Mouse (Mus musculus) urinary bladder, adult 2 months (tissue): ENCODE data around the gene Fbln1. TPM values are rescaled to one million over a fixed set of nuclear protein-coding genes. Genes with fewer than 3 reads are reported as not detected.
"Not testable (repeated sequence)": the region's sequence is repeated elsewhere in the genome, so short reads cannot be mapped to it uniquely, and the experiment has no call there.

Source experiments
- DNase-seq: peaks from one replicate; pipeline ENCODE4 v3.0.0; 2022; ENCODE audit warnings: low spot score
- polyA plus RNA-seq: library from polyadenylated mRNA; depleted of rRNA; stranded (reverse); fragments of >200 nt; gene quantifications from 2 replicates; pipeline ENCODE4 v1.2.3, GENCODE M21; 2012

Gene Fbln1
- polyA plus RNA-seq, 1 experiment = 489 TPM

DNA sequence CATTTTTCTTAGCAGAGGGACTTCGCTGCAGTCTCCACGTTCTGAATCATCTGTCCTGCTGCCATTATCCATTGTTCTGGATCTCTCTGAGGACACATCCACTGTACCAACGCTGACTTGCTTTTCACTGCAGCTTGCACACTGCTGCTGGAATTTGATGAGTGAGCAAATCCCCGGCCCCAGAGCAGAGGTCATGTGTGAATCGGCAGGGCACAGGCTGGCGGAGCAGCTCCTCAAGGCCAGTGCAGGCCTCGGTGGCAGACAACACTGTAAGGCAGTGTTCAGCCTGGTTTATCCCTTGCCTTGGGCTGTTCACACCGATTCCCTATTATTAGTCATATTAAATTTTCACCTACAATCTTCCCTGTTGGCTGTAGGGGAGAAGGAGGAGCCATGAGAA, 89.8 kb downstream of the Fbln1 start:
- no peak for DNase-seq

- no peak for DNase-seq
Observed at GRCm38 (mm10) chr15:85295977-85296376, 90.2 kb downstream of the Fbln1 start.

DNA sequence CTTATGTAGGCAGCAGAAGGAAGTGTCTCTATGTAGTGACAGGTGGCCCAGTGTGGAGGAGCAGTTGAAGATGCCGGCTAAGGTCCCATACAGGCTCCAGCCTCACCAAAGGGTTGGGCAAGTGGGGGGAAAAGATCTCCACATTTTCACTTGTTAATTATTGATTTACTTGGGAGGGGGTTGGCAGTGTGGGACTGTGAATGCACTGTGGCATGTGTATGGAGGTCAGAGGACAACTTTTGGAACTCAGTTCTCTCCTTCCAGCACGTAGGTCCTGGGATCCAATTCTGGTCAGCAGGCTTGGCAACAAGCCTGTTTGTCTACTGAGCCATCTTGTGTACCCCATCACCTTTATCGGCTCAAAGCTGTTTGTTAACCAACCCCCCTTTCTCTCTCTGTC, 90.8 kb downstream of the Fbln1 start:
- DNase-seq = no peak

- no peak for DNase-seq
Observed at GRCm38 (mm10) chr15:85298167-85298781, 92.5 kb downstream of the Fbln1 start.

DNA sequence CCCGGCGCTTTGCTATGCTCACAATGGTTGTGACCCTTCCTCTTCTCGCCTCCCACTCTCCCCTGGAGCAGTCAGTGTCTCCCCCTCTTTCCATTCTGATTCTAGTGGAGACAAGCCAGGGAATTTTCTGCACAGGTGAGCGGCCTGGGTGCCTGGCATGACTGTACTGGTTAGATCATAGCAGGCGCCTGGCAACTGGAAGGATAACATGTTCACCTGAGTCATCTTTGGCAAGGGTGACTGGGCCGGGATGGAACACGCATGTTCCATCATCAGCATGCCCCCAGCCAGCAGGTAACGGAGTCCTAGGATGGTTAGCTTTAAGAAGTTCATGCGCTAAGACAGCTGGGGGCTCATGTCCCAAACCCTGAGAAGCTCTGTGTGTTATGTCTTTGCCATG, 93.2 kb downstream of the Fbln1 start:
- DNase-seq = no peak

DNA sequence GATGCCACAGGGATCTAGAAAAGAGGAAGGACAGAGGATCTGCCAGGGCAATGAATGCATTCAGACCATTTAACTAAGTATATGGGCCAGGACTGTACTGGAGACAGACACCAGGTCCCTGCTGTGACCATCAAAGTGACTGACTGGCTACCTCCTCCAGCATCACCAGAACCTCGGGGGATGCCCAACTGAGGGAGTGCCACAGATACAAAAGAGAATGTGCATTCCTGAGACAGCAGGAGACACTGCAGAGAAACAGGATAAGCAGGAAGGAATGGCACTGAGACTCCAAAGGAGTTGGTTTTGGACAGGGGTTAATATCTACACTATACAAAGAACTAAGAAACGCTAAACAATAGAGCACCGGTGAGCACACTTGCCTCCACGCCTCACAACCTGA, 97.5 kb downstream of the Fbln1 start:
- no peak for DNase-seq

DNA sequence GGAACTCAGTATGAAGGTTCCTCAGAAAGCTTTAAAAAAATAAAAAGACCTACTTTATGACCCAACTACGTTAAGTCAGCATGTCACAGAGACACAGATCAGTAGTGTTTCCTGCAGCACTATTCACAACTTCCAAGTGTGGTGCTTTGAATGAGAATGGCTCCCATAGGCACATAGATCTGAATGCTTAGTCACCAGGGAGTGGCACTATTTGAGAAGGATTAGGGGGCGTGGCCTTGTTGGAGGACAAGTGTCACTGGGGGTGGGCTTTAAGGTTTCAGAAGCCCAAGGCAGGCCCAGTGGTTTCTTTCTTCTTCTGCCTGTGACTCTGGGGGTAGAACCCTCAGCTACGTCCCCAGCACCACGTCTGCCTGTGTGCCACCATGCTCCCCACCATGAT, 98.2 kb downstream of the Fbln1 start:
- no peak for DNase-seq

DNA sequence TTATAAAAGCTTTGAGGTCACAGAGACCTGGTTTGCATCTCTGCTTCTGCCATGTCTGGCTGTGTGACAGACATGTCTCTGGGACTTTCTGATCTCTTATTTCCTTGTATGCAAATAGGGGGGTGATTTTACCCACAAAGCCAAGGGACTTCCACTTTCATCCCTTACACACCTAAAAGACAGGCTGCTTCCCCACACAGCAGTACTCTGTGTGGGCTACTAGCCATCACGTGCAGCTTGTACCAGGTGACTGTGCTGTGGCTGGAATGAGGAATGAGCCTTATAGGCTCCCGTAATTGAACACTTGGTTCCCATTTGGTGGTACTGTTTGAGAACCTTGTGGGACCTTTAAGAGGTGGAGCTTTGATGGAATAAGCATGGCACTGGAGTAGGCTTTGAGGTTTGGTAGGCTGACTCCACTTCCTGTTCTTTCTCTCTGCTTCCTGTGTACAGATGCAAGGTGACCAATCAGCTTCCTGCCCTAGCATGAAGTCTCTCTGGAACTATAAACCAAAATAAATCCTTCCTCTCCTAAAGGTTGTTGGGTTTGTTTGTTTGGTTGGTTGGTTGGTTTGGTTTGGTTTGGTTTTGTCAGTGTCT, 101.4 kb downstream of the Fbln1 start:
- DNase-seq = no peak

DNA sequence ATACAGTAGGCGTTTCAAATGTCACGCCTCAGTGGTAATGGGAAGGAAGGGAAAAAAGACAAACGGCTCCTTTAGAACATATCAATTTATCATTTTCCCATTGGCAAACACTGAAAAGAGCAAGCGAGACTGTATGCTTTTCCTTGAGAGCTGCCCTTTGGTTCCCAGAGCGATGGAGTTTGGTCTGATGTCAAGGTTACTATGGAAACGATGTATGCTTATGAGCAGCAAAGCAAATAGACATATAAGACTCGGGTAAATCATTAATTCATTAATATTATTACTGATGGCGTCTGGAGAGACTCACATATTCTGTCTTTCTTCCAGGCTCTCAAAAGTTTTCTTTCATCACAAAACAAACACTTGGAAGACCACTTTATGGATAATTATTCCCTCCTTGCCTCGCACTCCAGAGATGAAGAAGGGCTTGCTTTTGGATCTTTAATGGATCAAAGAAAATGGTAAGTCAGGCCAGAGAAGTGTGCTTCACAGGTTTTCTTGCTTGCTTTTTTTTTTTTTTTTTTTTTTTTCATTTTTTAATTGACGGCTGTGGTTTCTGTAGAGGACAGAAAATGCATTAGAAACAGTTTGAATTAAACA, 105.4 kb downstream of the Fbln1 start:
- no peak for DNase-seq

DNA sequence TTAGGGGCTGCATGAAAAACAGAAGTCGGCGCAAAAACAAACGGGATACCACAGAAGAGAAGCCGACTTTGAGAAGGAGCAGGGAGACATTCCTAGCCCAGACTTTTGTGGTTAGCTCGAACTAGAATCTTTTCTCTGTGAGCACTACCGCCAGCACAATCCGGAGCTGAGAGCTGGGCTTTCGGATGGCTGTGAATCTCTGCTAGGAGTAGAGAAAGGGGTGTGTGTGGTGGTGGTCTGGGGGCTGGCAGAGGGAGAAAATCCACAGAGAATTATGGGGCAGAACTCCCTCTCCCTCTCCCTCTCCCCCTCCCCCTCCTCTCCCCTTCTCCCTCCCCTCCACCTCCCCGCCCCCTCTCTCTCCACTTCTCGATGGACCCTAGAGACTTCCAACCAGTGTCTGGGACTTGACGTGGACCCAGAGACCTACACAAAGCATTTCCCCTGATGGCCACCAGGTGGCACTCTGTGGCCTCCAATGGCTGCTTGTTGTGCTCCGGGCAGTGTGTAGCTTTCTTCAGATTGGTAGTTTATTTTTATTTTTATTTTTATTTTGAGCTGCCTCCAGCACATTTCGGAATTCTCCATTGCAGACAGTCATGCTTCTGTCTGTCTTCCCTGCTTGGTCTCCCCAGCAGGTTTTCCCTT, 109.8 kb downstream of the Fbln1 start:
- DNase-seq = peak; percentile 47

GRCm38 (mm10) chr15:85316342-85317140, 110.8 kb downstream of the Fbln1 start:
- no peak for DNase-seq

DNA sequence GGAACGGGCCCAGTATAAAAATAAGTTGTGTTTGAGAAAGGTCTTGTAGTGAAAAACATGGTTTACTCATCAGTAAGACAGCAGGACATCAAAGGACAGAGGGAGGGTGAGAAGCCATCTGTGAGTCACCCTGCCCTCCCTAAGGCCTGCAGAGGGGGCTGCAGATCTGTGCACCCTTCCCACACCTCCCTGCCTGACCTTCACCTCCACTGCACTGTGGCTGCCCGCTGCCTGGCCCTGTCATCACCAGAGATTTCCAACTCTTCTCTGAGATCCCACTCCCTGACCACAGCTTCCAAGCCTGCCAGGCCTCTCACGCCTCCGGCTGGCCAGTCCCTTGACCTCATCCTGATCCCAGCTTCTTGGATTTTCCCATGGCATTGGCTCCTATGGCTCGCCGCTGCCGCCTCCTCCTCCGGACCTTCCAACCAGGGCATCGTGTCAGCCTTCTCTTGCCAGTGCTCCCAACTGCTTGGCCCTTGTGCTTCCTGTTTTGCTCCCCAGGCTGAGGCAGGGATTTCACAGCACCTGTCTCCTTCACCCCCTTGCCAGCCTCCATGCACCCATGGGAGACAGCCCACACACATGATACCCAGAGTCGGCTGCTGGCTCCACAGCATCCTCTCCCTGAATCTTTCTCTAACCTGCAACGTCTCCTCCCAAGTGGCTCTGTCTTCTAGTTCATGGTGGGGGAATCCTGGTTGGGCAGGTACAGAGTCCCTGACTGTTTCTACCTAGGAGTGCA, 114.3 kb downstream of the Fbln1 start:
- no peak for DNase-seq

DNA sequence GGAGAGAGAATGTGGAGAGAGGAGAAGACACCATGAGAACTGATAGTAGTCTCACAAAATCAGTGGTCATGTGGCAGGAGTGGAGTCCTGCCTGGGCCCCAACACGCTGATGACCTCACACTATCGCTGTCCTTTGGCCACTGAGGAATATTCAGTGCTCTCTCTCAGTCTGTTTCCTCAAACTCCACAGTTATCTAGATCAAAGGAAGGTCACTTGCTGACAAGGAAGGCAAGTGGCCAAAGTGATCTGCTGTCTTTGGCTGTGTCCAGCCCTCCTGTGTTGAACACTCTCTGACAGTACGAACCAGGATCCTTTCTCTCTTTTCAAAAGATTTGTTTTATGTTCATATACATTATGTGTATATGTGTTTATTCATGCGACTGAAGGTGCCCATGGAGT, 117.5 kb downstream of the Fbln1 start:
- DNase-seq = no peak

DNA sequence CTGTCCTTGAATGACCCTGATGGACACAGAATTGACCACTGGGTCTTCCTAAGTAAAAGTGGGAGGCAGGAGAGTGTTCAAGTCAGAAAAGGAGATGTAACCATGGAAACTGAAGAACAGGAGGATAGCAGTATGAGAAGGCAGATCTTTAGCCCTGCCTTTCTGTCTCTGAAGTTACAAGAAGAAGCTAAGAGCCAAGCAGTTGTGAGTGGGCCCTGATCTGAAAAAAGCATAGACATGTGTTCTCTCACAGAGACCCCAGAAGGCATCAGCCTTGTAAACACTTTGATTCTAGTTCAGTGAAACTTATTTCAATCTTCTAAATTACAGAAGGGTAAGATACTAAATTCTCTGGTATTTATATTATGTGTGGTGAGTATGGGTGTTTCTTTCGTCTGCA, 118.7 kb downstream of the Fbln1 start:
- no peak for DNase-seq

- no peak for DNase-seq
Observed at GRCm38 (mm10) chr15:85327808-85328207, 122.1 kb downstream of the Fbln1 start.

- DNase-seq = not testable (repeated sequence)
Observed at GRCm38 (mm10) chr15:85328455-85328854, 122.7 kb downstream of the Fbln1 start.

DNA sequence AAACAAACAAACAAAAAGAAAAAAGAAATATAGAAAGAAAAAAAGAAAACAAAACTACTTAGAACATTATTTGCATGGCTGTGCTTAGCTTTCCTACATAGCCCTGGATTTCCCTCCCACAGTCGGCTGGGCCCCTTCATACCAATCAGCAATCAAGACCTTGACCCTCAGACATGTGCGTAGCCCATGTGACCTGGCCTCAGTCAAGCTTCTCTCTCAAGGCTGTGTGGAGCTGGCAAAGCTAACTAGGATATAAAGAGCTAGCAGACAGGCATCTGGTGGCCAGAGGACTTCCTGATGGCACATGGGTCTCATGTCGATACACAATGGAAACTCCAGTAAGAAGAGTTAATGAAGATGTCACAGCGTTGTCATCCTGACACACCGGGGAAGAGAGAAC, 123.3 kb downstream of the Fbln1 start:
- DNase-seq = no peak

DNA sequence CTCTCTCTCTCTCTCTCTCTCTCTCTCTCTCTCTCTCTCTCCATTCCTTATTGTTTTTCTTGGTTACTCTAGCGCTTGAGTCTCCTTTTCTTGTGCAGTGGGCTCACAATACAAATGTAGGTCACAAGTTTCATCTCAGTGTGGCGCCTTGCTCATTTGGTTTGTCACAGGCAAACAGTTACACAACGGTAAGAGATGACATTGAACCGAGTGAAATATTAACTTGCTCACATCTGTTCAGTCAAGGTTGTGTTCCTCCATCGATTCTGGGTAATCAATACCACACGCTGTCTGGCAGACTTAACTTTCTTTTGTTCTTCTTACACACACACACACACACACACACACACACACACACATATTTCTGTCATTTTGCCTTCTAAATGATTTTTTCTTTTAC, 124.3 kb downstream of the Fbln1 start:
- no peak for DNase-seq

- DNase-seq = not testable (repeated sequence)
Observed at GRCm38 (mm10) chr15:85333511-85333910, 127.8 kb downstream of the Fbln1 start.

- DNase-seq = no peak
Observed at GRCm38 (mm10) chr15:85334234-85334633, 128.5 kb downstream of the Fbln1 start.

DNA sequence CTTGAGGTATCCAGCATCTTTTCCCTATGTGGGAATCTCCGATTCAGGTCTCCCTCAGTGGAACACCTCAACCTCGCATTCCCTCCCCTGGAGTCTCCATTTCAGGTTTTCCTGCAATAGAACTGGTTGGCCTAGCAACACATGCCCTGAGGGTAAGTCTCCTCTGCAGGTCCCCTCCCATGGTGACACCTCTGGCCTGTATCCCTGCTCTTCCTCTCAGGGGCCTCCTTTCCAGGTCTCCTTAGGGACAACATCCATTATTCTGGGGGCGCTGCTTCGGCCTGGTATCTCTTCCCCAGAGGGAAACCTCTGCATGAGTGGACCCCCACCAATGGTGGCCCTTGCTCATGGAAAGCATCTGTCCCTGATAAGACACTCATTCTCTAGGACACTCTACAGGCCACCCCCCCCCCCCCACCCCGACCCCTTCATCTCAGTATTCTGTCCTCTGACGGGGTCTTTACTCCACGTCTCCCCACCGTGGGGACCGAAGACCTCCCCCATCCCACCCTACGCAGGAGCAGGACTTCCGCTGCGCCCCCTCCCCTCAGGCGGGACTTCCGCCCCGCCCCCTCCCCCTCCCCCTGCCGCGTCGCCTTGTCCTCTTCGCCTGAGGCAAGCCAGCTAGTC, 130.0 kb downstream of the Fbln1 start, which contains the start of gene Atxn10:
TSS of gene Atxn10 (plus strand) at position 575 of the 630 bp plus-strand sequence.
- no peak for DNase-seq
